Mouse (Mus musculus): Measurements from ENCODE around the gene Gramd1b.

Gene Gramd1b

DNA sequence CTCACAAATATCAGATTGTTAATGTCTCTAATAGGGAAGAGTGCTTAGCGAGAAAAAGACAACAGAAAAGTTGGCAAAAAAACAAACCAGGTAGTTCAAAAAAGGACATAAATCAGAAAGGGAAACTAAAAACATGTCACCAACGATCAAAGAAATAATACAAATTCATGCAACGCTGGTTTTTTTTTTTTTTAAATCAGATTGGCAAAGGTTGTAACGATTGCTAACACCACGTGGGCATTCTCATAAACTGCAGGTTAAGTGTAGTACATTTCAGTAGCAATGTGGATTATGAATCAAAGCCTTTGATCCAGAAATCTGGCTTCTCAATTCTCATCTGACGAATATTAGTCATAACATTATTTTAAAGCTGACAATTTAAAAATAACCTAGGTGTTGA, 169.2 kb downstream of the Gramd1b start:
- DNase-seq (ENCODE audit: low spot score) = no peak

- no peak for DNase-seq (ENCODE audit: low spot score)
These were observed 172.7 kb downstream of the Gramd1b start for GRCm38 (mm10) chr9:40358408-40358896.

DNA sequence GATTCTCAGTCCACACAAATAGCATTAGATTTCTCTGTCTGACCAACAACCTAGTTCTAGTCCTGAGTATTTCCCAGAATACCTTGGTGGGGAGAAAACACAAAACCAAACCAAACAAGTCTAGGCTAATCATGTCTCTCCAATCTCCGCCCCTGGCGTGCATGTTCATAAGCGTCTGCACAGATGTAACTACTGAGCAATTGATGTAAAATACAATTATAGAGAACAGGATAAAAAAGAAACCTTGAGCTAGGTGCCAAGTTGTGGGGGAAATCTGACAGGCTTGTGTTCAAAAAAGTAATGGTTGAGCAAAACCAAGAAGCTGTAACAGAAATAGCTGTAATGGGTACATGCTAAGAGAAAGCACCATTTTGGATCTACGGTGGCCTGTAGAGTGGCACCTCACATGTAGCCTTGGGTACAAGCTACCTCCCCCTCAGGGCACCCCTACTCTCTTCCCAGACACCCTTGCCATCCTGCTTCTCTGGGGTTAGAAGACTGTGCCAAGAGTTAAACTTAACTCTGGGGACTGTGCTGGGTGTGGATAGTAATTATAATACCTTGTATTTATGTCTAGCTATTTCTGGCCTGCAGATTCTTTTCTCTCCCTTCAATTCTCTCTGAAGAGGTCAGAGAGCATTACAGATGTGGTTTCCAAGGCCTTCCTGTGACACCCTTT, 174.3 kb downstream of the Gramd1b start:
- DNase-seq (ENCODE audit: low spot score) = no peak

GRCm38 (mm10) chr9:40356368-40356767, 174.8 kb downstream of the Gramd1b start:
- no peak for DNase-seq (ENCODE audit: low spot score)

DNA sequence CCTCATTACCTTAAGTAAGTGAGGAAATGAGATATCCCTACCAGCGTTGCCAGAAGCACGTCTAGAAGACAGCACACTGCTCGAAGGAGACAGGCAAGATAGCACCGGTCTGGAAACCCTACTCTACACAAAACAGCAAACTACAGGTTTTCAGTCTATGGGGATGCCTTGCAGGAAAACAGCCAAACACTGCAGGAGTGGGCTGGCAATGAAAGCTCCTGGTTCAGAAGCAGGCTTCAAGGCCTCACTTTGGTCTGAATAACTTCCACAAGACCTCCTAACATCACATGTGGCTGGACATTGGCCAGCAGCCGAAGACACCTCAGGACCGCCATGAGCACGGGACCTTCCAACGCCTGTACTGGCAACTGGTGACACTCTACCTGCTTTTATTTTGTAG, 175.8 kb downstream of the Gramd1b start:
- no peak for DNase-seq (ENCODE audit: low spot score)

GRCm38 (mm10) chr9:40353596-40353995, 177.6 kb downstream of the Gramd1b start:
- DNase-seq (ENCODE audit: low spot score) = no peak

DNA sequence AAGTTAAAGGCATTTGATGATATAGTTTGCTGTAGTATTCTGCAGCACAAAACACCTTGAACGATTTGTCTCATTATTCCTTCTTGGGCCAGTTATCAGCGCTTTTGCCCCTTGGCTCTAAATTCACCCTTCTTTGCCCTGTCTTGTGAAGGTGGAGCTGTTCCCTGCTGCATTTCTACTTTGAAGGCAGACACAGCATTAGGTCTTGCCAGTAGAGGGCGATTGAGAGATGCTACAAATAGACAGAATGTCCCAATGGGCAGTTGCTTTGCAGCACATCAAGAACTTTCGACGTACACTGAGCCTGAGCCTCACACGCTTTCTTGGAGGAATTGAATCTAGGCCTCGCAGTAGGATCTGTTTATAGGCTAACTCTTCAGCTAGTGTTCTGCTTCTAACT, 180.5 kb downstream of the Gramd1b start:
- no peak for DNase-seq (ENCODE audit: low spot score)

DNA sequence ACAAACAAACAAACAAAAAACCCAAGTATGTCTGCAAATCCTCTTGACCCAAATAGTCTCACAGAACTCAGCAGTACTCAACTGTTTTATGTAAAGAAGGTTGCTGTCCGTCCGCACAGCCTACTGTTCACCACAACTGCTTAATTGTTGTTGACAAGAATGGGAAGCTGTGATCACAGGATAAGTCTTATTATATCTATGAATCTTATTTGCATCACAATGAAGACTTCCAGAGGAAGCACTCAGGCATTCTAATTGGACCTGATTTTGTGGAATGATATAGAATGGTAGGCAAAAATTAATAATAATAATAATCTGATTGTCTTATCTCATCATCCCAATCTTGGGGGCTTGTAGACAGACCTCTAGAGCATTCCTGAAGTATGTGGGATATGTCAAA, 181.1 kb downstream of the Gramd1b start:
- no peak for DNase-seq (ENCODE audit: low spot score)

- no peak for DNase-seq (ENCODE audit: low spot score)
These were observed 181.6 kb downstream of the Gramd1b start for GRCm38 (mm10) chr9:40349554-40349953.

- DNase-seq (ENCODE audit: low spot score) = no peak
These were observed 182.4 kb downstream of the Gramd1b start for GRCm38 (mm10) chr9:40348714-40349233.

GRCm38 (mm10) chr9:40346232-40346984, 184.8 kb downstream of the Gramd1b start:
- no peak for DNase-seq (ENCODE audit: low spot score)

- no peak for DNase-seq (ENCODE audit: low spot score)
These were observed 185.5 kb downstream of the Gramd1b start for GRCm38 (mm10) chr9:40345493-40346231.

DNA sequence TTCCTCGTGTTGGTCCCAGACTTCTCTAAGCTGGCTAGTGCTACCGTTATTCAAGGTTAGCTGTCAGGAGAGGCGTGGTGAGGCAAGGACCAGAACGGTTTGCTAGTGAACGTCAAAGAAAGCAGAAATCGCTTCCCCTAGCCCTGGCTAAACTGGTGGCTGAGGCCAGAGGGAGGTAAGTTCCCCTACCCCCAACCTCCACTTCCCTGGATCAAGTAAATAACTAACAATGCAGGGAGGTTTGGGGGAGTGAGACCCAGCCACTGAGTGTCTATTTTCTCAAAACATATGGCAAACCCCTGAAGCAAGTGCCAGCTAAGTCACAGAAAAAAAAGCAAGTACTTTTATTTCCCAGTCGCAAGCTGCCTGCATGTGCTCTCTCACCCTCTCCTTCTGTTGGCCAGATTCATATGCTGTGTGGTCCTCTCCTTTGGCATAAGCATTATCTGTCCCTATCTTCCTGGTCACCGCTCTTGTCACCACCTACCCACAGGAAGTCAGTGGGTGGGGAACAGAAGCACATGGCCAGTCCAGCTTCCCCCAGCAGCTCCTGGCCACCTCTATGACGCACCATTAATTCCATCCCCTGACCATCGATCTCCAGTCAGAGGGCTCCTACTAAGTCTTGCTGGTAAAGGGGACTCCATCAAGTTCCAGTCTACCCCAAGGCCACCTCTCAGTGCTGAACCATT, 186.2 kb downstream of the Gramd1b start:
- no peak for DNase-seq (ENCODE audit: low spot score)

GRCm38 (mm10) chr9:40343828-40344227, 187.4 kb downstream of the Gramd1b start:
- no peak for DNase-seq (ENCODE audit: low spot score)

- no peak for DNase-seq (ENCODE audit: low spot score)
These were observed 188.0 kb downstream of the Gramd1b start for GRCm38 (mm10) chr9:40343053-40343652.

- no peak for DNase-seq (ENCODE audit: low spot score)
These were observed 189.1 kb downstream of the Gramd1b start for GRCm38 (mm10) chr9:40342101-40342500.

DNA sequence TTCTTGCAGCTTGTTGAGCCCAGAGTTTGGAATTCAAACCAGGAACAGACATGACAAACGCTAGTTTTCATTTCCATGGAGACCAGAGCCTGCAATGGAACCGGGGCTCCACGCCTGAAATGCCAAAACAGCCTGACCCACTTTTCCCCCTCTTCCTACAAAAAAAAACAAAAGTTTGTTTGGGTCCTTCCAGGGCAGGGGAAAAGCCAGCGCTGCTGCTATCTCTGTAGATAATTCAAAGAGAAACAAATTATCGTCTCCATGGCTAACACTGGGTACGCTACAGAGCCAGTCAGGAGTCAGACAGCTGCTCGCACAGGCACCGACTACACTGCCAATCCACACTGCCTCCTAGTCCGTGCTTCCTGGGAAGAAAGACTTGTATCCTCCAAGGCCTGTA, 191.6 kb downstream of the Gramd1b start:
- peak; percentile 50 for DNase-seq (ENCODE audit: low spot score)

DNA sequence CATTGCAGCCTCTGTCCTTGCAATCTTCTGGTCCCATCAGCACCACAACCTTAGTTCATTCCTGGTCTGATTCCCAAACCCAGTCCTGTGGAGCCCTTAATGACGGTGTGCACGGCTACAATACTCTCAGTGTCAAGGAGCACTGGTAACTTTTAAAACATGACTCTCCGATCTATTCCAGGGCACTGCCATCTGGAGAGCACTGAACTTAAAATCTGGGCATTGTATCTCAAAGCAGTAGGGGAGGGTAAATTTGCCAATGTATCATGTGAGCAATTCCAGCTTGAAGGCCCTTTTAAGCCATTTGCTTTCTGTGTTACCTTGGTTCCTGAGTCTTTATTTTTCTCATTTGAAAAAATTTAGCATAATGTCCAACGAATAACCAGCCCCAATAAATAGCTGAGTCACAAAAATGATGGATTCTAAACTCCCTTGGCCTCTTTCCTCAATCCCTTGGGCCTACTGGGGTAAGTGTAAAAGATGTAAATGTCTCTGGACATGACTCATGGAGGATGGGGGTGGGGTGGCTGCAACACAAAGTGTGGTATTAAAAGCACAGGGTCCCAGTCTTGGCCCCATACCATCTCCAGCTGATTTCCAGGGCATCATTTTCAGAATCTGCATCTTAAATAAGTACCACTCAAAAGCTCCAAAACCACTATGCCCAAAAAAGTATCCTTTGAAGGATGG, 193.9 kb downstream of the Gramd1b start:
- no peak for DNase-seq (ENCODE audit: low spot score)

- peak; percentile 46 for DNase-seq (ENCODE audit: low spot score)
These were observed 194.5 kb downstream of the Gramd1b start for GRCm38 (mm10) chr9:40336701-40337100.

GRCm38 (mm10) chr9:40334617-40335016, 196.6 kb downstream of the Gramd1b start:
- DNase-seq (ENCODE audit: low spot score) = no peak
